Mouse (Mus musculus) Patski (cell line): ENCODE data around the gene Slc25a13. TPM values are rescaled to one million over a fixed set of nuclear protein-coding genes. Genes with fewer than 3 reads are reported as not detected.
A peak's percentile ranks its signal among the peaks of the same experiment; 100 is the strongest.

ENCODE experiments used
- ATAC-seq: fragments of 100-300 bp; one replicate; pipeline ENCODE4 v1.8.0; 2021
- CTCF ChIA-PET: fragments of 350-600 bp; sonication (Branson Sonifier 250); formaldehyde crosslinking; loops from one replicate; lab custom pipeline; 2022; ENCODE audit warnings: inconsistent platforms; lab: Charles Lee
- POLR2A ChIA-PET: fragments of 350-600 bp; sonication (Branson Sonifier 250); formaldehyde crosslinking; loops from one replicate; lab custom pipeline; 2022; ENCODE audit warnings: antibody characterized with exemption, inconsistent platforms; lab: Charles Lee
- DNase-seq: peaks from one replicate; pipeline ENCODE4 v3.0.0-alpha.2; 2011; ENCODE audit warnings: low read depth, low spot score
- H3K27me3 ChIP-seq: fragments of 371-371 bp; one replicate; pipeline ENCODE4 v1.5.1; 2021
- CTCF ChIP-seq: fragments of 100-300 bp; IDR thresholded peaks from one replicate; pipeline ENCODE4 v1.5.1; 2021
- in situ Hi-C: fragments of 300-500 bp; cut with MboI; formaldehyde crosslinking; loops from 3 replicates; pipeline ENCODE4 v1.11.1; 2018; ENCODE audit warnings: low pct_unique_long_range_greater_than_20kb, mixed read lengths
- polyA plus RNA-seq: library from polyadenylated mRNA; unstranded; gene quantifications from one replicate; pipeline ENCODE4 v1.2.3, GENCODE M21; 2021

The Slc25a13 gene
- 76.1 TPM for polyA plus RNA-seq

- POLR2A ChIA-PET, result interaction anchor here (0.6 kb wide), 1 partner anchor 699 kb away, joined by 8 read pairs; no protein-coding TSS in a partner anchor
- in situ Hi-C loops, result loop anchor here (5.0 to 25.0 kb wide), 2 partner anchors 666 to 779 kb away; partner anchors contain the start of gene Dlx5
- CTCF ChIA-PET, result no interaction called here
- DNase-seq, result no peak
- peak; percentile 88 for ATAC-seq
- H3K27me3 ChIP-seq, result no peaks in the 10 kb centered on the region
- TF ChIP-seq CTCF, result no peak
These were observed at the start of gene Slc25a13 for GRCm38 (mm10) chr6:6216507-6217285. TSS of gene Slc25a13 (minus strand) at chr6:6217173.

GRCm38 (mm10) chr6:6265761-6266160, 48.8 kb upstream of the Slc25a13 start:
- no peaks in the 10 kb centered on the region for H3K27me3 ChIP-seq
- ChIA-PET POLR2A (no interaction called here), CTCF (no interaction called here)
- in situ Hi-C loops, result no loop called here
- ATAC-seq (no peak), DNase-seq (no peak)
- no peak for TF ChIP-seq CTCF

GRCm38 (mm10) chr6:6263293-6263911, 46.4 kb upstream of the Slc25a13 start:
- no peaks in the 10 kb centered on the region for H3K27me3 ChIP-seq
- in situ Hi-C loops, result no loop called here
- ATAC-seq (no peak), DNase-seq (no peak)
- CTCF ChIA-PET, result no interaction called here
- POLR2A ChIA-PET, result no interaction called here
- no peak for TF ChIP-seq CTCF

- DNase-seq, result no peak
- ChIA-PET CTCF (interaction anchor here (1.1 to 1.8 kb wide), 3 partner anchors 10 to 17 kb away, joined by 3 to 5 read pairs (median 4); no protein-coding TSS in a partner anchor), POLR2A (no interaction called here)
- H3K27me3 ChIP-seq, result no peaks in the 10 kb centered on the region
- in situ Hi-C loops, result no loop called here
- no peak for ATAC-seq
- TF ChIP-seq CTCF, result no peak
These were observed 43.9 kb upstream of the Slc25a13 start for GRCm38 (mm10) chr6:6260917-6261316.

GRCm38 (mm10) chr6:6248500-6248899, 31.5 kb upstream of the Slc25a13 start:
- DNase-seq (no peak), ATAC-seq (no peak)
- TF ChIP-seq CTCF, result no peak
- in situ Hi-C loops, result no loop called here
- H3K27me3 ChIP-seq, result no peaks in the 10 kb centered on the region
- POLR2A ChIA-PET, result interaction anchor here (0.5 kb wide), 1 partner anchor 148 kb away, joined by 3 read pairs; no protein-coding TSS in a partner anchor
- CTCF ChIA-PET, result no interaction called here

GRCm38 (mm10) chr6:6243828-6244227, 26.9 kb upstream of the Slc25a13 start:
- DNase-seq, result no peak
- TF ChIP-seq CTCF, result no peak
- ATAC-seq, result no peak
- ChIA-PET CTCF (no interaction called here), POLR2A (no interaction called here)
- in situ Hi-C loops, result no loop called here
- no peaks in the 10 kb centered on the region for H3K27me3 ChIP-seq

- CTCF ChIA-PET, result no interaction called here
- no peaks in the 10 kb centered on the region for H3K27me3 ChIP-seq
- POLR2A ChIA-PET, result no interaction called here
- TF ChIP-seq CTCF, result no peak
- no peak for DNase-seq
- no peak for ATAC-seq
- in situ Hi-C loops, result no loop called here
These were observed 25.1 kb upstream of the Slc25a13 start for GRCm38 (mm10) chr6:6242114-6242513.

GRCm38 (mm10) chr6:6236788-6237298, 19.9 kb upstream of the Slc25a13 start:
- ATAC-seq (no peak), DNase-seq (no peak)
- ChIA-PET POLR2A (no interaction called here), CTCF (no interaction called here)
- no peaks in the 10 kb centered on the region for H3K27me3 ChIP-seq
- no peak for TF ChIP-seq CTCF
- in situ Hi-C loops, result no loop called here

GRCm38 (mm10) chr6:6230262-6230661, 13.3 kb upstream of the Slc25a13 start:
- TF ChIP-seq CTCF, result no peak
- no peaks in the 10 kb centered on the region for H3K27me3 ChIP-seq
- DNase-seq (no peak), ATAC-seq (no peak)
- POLR2A ChIA-PET, result no interaction called here
- CTCF ChIA-PET, result no interaction called here
- in situ Hi-C loops, result no loop called here

- DNase-seq (no peak), ATAC-seq (no peak)
- H3K27me3 ChIP-seq, result no peaks in the 10 kb centered on the region
- POLR2A ChIA-PET, result no interaction called here
- no peak for TF ChIP-seq CTCF
- in situ Hi-C loops, result loop anchor here (25.0 kb wide), 1 partner anchor 785 kb away; no protein-coding TSS in a partner anchor
- CTCF ChIA-PET, result no interaction called here
These were observed 5.7 kb upstream of the Slc25a13 start for GRCm38 (mm10) chr6:6222721-6223120.

- ATAC-seq (no peak), DNase-seq (no peak)
- no peaks in the 10 kb centered on the region for H3K27me3 ChIP-seq
- ChIA-PET CTCF (no interaction called here), POLR2A (no interaction called here)
- TF ChIP-seq CTCF, result no peak
- in situ Hi-C loops, result loop anchor here (25.0 kb wide), 1 partner anchor 783 kb away; no protein-coding TSS in a partner anchor
These were observed 3.6 kb upstream of the Slc25a13 start for GRCm38 (mm10) chr6:6220574-6220973.
